Mouse (Mus musculus) left cerebral cortex, adult 8-10 months (tissue): ENCODE data around the gene Zfp953. TPM values are rescaled to one million over a fixed set of nuclear protein-coding genes. Genes with fewer than 3 reads are reported as not detected.
"Not testable (repeated sequence)": the region's sequence is repeated elsewhere in the genome, so short reads cannot be mapped to it uniquely, and the experiment has no call there.

Source experiments
- DNase-seq, 2 experiments: peaks; one replicate each; pipeline ENCODE4 v3.0.0; 2022; ENCODE audit warnings: low spot score in 2 of 2
- total RNA-seq, 4 experiments: library from RNA; stranded (reverse); gene quantifications; 2 replicates each; pipeline ENCODE4 v1.2.4; 2022

Zfp953 gene
- total RNA-seq, result 1 to 10 TPM in 3 of 4 experiments, under 1 TPM in 1; 0.98 to 1.5 (median 1.2) TPM

DNA sequence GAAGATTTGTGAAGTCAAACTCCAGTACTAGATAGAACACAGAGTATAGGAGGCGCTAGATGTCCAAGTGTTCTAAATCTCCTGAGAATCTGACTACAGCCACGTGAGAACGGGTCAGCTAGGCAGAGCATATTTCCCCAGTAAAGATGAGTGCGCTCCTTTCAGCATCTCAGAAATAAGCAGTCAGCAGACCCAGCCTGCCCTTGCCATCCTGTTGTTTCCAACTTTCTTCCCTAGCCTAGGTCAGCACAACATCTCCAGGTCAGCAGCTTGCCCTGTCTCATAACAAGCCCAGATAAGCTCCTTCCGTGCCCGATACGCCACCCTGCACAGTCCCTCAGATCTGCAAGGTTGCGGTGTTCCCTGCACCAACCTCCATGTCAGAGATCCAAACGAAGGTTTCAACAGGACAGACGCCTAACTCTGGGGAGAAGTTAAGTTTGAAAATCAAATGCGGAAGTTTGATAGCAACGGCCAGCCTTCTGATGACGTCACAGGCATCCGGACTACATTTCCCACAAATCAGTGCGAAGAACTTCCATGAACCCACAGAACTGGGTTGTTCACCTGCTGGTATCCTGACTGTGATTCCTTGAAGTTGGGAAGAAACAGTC is at the start of gene Zfp953, which contains the start of gene Gm28044:
Zfp953 (minus strand) TSS at position 475 of the 614 bp plus-strand sequence.
Gm28044 (minus strand) TSS at position 406 of the 614 bp plus-strand sequence.
- peak; percentile 76 to 83 for DNase-seq

DNA sequence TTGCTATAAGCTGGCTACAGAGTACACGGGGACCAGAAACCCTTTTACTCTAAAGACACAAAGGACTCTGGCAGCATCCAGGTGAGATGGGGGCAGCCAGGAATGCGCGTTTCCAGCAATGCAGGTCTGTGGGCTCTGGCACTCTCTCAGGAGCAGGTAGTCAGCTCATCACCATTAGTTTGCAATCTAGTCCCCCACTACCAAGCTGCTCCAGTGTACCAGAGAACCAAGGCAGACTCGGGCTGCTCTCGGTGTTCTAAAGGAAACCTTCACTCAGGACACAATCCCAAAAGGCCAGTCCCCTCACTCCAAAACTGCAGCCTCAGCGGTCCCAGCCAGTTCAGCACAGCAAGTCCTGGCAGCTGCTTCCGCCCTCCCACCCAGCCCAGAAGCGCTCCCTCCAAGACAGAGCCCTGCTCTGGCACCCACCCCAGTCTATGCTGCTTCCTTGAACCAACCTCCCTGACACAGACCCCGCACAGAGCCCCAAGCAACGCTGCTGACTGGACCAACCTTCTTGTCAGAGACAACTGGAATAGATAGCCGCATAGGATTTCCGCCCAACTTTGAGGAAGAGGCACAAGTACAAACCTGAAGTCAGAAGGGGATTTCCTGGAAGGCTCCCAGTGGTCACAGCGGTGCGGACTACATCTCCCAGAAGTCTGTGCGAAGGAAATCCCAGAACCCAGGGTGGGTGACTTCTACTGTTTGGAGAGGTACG is 38.9 kb upstream of the Zfp953 start, which contains the start of gene Zfp429:
Zfp429 (minus strand) TSS at position 637 of the 721 bp plus-strand sequence.
- peak; percentile 42 to 60 for DNase-seq

- DNase-seq, result not testable (repeated sequence)
Observed at GRCm38 (mm10) chr13:67376255-67376654, 15.8 kb upstream of the Zfp953 start.

- DNase-seq, result peak; percentile 12 to 39
Observed at GRCm38 (mm10) chr13:67375050-67375911, 14.9 kb upstream of the Zfp953 start, which contains the start of the genes Gm28041 and Zfp456. Gene Gm28041, minus strand, starts transcription at chr13:67375733. Gene Zfp456, minus strand, starts transcription at chr13:67375810.

DNA sequence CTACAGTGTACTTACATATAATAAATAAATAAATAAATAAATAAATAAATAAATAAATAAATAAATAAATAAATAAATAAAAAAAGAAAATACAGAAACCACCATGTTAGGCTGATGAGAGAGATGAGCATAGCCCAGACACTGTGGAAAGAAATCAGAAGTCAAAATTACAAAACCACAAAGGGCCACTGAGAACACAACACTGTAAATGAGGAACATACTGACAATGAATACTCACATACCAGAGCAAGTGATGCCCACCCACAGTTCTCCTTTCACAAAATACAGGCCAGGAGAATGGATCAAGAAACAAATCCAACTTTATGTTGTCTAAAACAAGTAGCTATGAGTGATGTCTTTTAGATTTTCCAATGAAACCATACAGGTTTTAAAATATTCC is 8.6 kb downstream of the Zfp953 start:
- DNase-seq, result no peak

- no peak for DNase-seq
Observed at GRCm38 (mm10) chr13:67343422-67343821, 17.0 kb downstream of the Zfp953 start.

DNA sequence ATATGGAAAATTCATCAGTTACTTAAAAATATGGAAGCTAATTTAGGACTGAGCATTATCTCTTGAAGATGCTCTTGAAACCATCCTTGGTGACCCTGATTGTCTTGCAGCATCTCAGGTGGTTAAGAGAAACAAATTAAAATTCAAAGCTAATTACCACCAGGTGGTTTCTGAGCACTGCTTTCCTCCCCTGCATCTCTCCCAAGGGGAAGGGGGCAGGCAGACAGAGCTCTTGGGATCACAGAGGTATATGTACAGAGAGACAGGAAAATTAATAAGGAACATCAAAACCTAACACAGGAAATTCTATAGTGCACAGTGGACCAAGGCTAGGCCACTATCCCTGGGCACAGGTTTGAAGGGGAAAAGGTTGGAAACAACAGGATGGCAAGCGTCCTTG is 27.5 kb downstream of the Zfp953 start:
- DNase-seq, result no peak

DNA sequence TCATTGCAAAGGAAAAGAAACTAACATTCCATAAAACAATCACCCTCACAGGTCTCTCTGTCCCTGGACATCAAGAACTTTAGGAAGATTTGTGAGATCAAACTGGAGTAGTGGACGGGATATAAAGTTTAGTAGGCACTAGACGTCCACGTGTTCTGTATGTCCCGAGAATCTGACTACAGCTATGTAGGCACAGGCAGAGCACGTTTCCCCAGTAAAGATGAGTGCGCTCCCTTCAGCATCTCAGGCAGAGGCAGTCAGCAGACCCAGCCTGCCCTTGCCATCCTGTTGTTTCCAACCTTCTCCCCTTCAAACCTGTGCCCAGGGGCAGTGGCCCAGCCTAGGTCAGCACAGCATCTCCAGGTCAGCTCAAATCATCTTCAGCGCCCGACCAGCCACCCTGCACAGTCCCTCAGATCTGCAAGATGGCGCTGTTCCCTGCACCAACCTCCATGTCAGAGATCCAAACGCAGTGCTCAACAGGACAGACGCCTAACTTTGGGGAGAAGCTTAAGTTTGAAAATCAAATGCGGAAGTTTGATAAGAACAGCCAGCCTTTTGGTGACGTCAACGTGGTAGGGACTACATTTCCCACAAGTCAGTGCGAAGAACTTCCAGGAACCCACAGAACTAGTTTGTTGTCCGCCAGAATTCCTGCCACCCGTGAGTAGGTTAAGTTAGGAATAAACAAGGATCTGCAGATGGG is 28.2 kb downstream of the Zfp953 start, which contains the start of gene Zfp595:
Zfp595 (minus strand) TSS at position 552 of the 706 bp plus-strand sequence.
- DNase-seq, result peak; percentile 63 to 76

- no peak for DNase-seq
Observed at GRCm38 (mm10) chr13:67306718-67307117, 53.7 kb downstream of the Zfp953 start.

- peak; percentile 79 to 90 for DNase-seq
Observed at GRCm38 (mm10) chr13:67305822-67306672, 54.4 kb downstream of the Zfp953 start, which contains the start of gene Zfp457. Gene Zfp457, minus strand, starts transcription at chr13:67306485.

Other genes with a start within 250 kb of the Zfp953 start
- under 1 TPM in 3 of 4 experiments, not detected in 1; 0.33 to 0.58 (median 0.39) TPM for gene Rslcan18, start 244.3 kb downstream of the Zfp953 start, total RNA-seq
- 10 to 100 TPM in 3 of 4 experiments, 1 to 10 TPM in 1; 9.4 to 12.5 (median 10.9) TPM for gene Zfp759, start 238.9 kb downstream of the Zfp953 start, total RNA-seq
- gene Rsl1, start 187.4 kb downstream of the Zfp953 start, total RNA-seq, result 10 to 100 TPM in 1 of 4 experiments, 1 to 10 TPM in 3; 4.1 to 10.3 (median 6.1) TPM
- 1 to 10 TPM; 2.6 to 4.2 (median 3.2) TPM for gene Zfp455, start 166.1 kb downstream of the Zfp953 start, total RNA-seq
- gene Zfp458, start 82.1 kb downstream of the Zfp953 start, total RNA-seq, result 10 to 100 TPM; 20.2 to 26.6 (median 22.9) TPM
- 1 to 10 TPM; 4.5 to 7.8 (median 6.2) TPM for gene Zfp457, start 54.1 kb downstream of the Zfp953 start, total RNA-seq
- 1 to 10 TPM; 3.5 to 4.4 (median 3.9) TPM for gene Zfp595, start 28.0 kb downstream of the Zfp953 start, total RNA-seq
- 1 to 10 TPM in 3 of 4 experiments, not detected in 1; 1.6 to 2.3 (median 1.8) TPM for gene Gm28044, start 69 bp downstream of the Zfp953 start, total RNA-seq
- under 1 TPM in 1 of 4 experiments, not detected in 3; 0.70 TPM for gene Gm28041, start 15.1 kb upstream of the Zfp953 start, total RNA-seq
- gene Zfp456, start 15.2 kb upstream of the Zfp953 start, total RNA-seq, result 1 to 10 TPM in 2 of 4 experiments, under 1 TPM in 2; 0.77 to 1.2 (median 0.92) TPM
- gene Zfp429, start 39.2 kb upstream of the Zfp953 start, total RNA-seq, result 1 to 10 TPM; 1.8 to 4.4 (median 3.7) TPM
- 1 to 10 TPM; 2.5 to 8.2 (median 4.0) TPM for gene Zfp459, start 60.8 kb upstream of the Zfp953 start, total RNA-seq
- gene Zfp874a, start 91.0 kb upstream of the Zfp953 start, total RNA-seq, result 10 to 100 TPM; 11.8 to 15.0 (median 14.3) TPM
- 10 to 100 TPM; 15.7 to 20.1 (median 17.9) TPM for gene Zfp874b, start 123.7 kb upstream of the Zfp953 start, total RNA-seq
- gene Zfp58, start 139.9 kb upstream of the Zfp953 start, total RNA-seq, result 10 to 100 TPM in 1 of 4 experiments, 1 to 10 TPM in 3; 6.6 to 11.3 (median 8.4) TPM
- 1 to 10 TPM in 1 of 4 experiments, under 1 TPM in 1, not detected in 2; 0.83 to 1.3 TPM for gene Gm26965, start 165.5 kb upstream of the Zfp953 start, total RNA-seq
- 10 to 100 TPM; 21.2 to 24.7 (median 21.6) TPM for gene Zfp87, start 165.6 kb upstream of the Zfp953 start, total RNA-seq
- 10 to 100 TPM in 2 of 4 experiments, 1 to 10 TPM in 2; 9.5 to 12.2 (median 10.8) TPM for gene Zfp748, start 193.2 kb upstream of the Zfp953 start, total RNA-seq
- gene Zfp729b, start 249.1 kb upstream of the Zfp953 start, total RNA-seq, result 10 to 100 TPM in 1 of 4 experiments, 1 to 10 TPM in 3; 8.1 to 10.6 (median 8.9) TPM